In genomic region chr19:44754461-44755377, GRCm38 (mm10) we compare ENCODE assay signal across 8 mouse cellular contexts. TPM values are rescaled to one million over a fixed set of nuclear protein-coding genes. Genes with fewer than 3 reads are reported as not detected.
DNase-seq lines count a peak whose midpoint lies in the region; ATAC-seq and TF ChIP-seq lines count a peak whose summit lies in the region.

No protein-coding gene starts in this region.

- peak; percentile 38 to 71 for DNase-seq in heart, adult 18-20 months
- peak; percentile 50 for DNase-seq in heart, postnatal 0 days (ENCODE audit: low spot score)
- DNase-seq in kidney, postnatal 36 days: peak; percentile 88 to 90
- DNase-seq in neural tube, embryonic 11.5 days (ENCODE audit: low spot score): peak; percentile 80

- no peak overlapping the region for H3ac ChIP-seq in C2C12 (ENCODE audit: control insufficient read depth, insufficient read length, low read depth)

- H3K4me2 ChIP-seq in heart, embryonic 12.5 days: no peak overlapping the region
- H3K4me2 ChIP-seq in heart, postnatal 0 days (ENCODE audit: low read depth, low read length): no peak overlapping the region
- peak overlapping the region; percentile 71 for H3K4me2 ChIP-seq in neural tube, embryonic 11.5 days (ENCODE audit: low read depth)

- TF ChIP-seq CTCF in C2C12 (IDR thresholded peaks at IDR 0.05; ENCODE audit: control insufficient read depth, insufficient read depth, insufficient read length): peak; percentile 33
- peak; percentile 82 for TF ChIP-seq CTCF in heart, postnatal 0 days (IDR thresholded peaks at IDR 0.05; ENCODE audit: low read depth)

- H3K36me3 ChIP-seq in heart, embryonic 12.5 days: no peaks in the 10 kb centered on the region
- no peaks in the 10 kb centered on the region for H3K36me3 ChIP-seq in C2C12 (ENCODE audit: control insufficient read depth, insufficient read depth)
- H3K36me3 ChIP-seq in heart, postnatal 0 days (replicated peaks; ENCODE audit: control insufficient read depth, insufficient read depth, low read length): no peaks in the 10 kb centered on the region
- no peaks in the 10 kb centered on the region for H3K36me3 ChIP-seq in neural tube, embryonic 11.5 days (ENCODE audit: control insufficient read depth, insufficient read depth, low read length)

- no peak for TF ChIP-seq EP300 in heart, postnatal 0 days (IDR thresholded peaks at IDR 0.05; ENCODE audit: low read depth)

- no peak overlapping the region for H3K9ac ChIP-seq in heart, embryonic 12.5 days
- no peak overlapping the region for H3K9ac ChIP-seq in heart, postnatal 0 days (replicated peaks; ENCODE audit: low read depth, low read length)
- H3K9ac ChIP-seq in neural tube, embryonic 11.5 days (ENCODE audit: low read length): no peak overlapping the region; the same call in 1 of the 2 replicates

- no peaks in the 10 kb centered on the region for H3K79me2 ChIP-seq in C2C12 (ENCODE audit: control insufficient read depth, insufficient read depth)

- peaks cover 92% of the 10 kb centered on the region for H3K27me3 ChIP-seq in heart, embryonic 12.5 days (replicated peaks)
- H3K27me3 ChIP-seq in C2C12 (ENCODE audit: control insufficient read depth, insufficient read depth, insufficient read length): peaks cover 89% of the 10 kb centered on the region
- H3K27me3 ChIP-seq in heart, postnatal 0 days (ENCODE audit: control insufficient read depth, insufficient read depth, low read length): peaks cover 100% of the 10 kb centered on the region
- H3K27me3 ChIP-seq in neural tube, embryonic 11.5 days (ENCODE audit: control insufficient read depth, insufficient read depth, low read length): peaks cover 91% of the 10 kb centered on the region

- WGBS in heart, embryonic 12.5 days: 2% methylated on average over 16 of the region's 16 CpGs
- 3% methylated on average over 16 of the region's 16 CpGs for WGBS in heart, postnatal 0 days
- 2% methylated on average over 16 of the region's 16 CpGs for WGBS in neural tube, embryonic 11.5 days

- no peaks in the 10 kb centered on the region for H3K79me3 ChIP-seq in C2C12 (ENCODE audit: low read depth)

- H3K9me3 ChIP-seq in heart, embryonic 12.5 days (replicated peaks): no peaks in the 10 kb centered on the region
- H3K9me3 ChIP-seq in heart, postnatal 0 days (replicated peaks; ENCODE audit: control insufficient read depth, low read length): no peaks in the 10 kb centered on the region
- no peaks in the 10 kb centered on the region for H3K9me3 ChIP-seq in neural tube, embryonic 11.5 days (ENCODE audit: control insufficient read depth, low read length)

- no peak overlapping the region; the same call in 1 of the 2 replicates for H3K4me3 ChIP-seq in heart, embryonic 12.5 days
- H3K4me3 ChIP-seq in C2C12 (ENCODE audit: insufficient read depth, poor library complexity, severe bottlenecking): no peak overlapping the region
- 0 out of 2 replicates have a peak overlapping the region, but pooled peaks have one; percentile 3 for H3K4me3 ChIP-seq in brown adipose tissue, adult 24 weeks (ENCODE audit: insufficient read depth, low read depth, low read length)
- H3K4me3 ChIP-seq in heart, postnatal 0 days (ENCODE audit: low read depth, low read length): peak overlapping the region; percentile 47; the same call in 1 of the 2 replicates
- peak overlapping the region; percentile 47; the same call in 1 of the 2 replicates for H3K4me3 ChIP-seq in neural tube, embryonic 11.5 days (ENCODE audit: low read depth, low read length)

- H3K4me1 ChIP-seq in heart, embryonic 12.5 days (replicated peaks): peaks cover 43% of the 10 kb centered on the region
- H3K4me1 ChIP-seq in brown adipose tissue, adult 24 weeks (ENCODE audit: control insufficient read depth, insufficient read depth, insufficient read length, low read length): no peaks in the 10 kb centered on the region; the same call in 1 of the 2 replicates
- H3K4me1 ChIP-seq in heart, postnatal 0 days (ENCODE audit: control insufficient read depth, insufficient read depth): peaks cover 8% of the 10 kb centered on the region; the same call in 1 of the 2 replicates
- H3K4me1 ChIP-seq in neural tube, embryonic 11.5 days (ENCODE audit: control insufficient read depth, insufficient read depth, low read length): peaks cover 17% of the 10 kb centered on the region

- H3K27ac ChIP-seq in heart, embryonic 12.5 days (ENCODE audit: poor library complexity, severe bottlenecking): no peak overlapping the region
- no peak overlapping the region for H3K27ac ChIP-seq in brown adipose tissue, adult 24 weeks (replicated peaks; ENCODE audit: low read depth, low read length)
- no peak overlapping the region for H3K27ac ChIP-seq in heart, postnatal 0 days (ENCODE audit: low read depth)
- peak overlapping the region; percentile 60 for H3K27ac ChIP-seq in neural tube, embryonic 11.5 days (ENCODE audit: low read depth, low read length)

- ATAC-seq in heart, embryonic 12.5 days (ENCODE audit: insufficient number of reproducible peaks, low FRiP score): no peak
- no peak for ATAC-seq in heart, postnatal 0 days (ENCODE audit: insufficient read depth, low read depth)
- ATAC-seq in neural tube, embryonic 11.5 days (ENCODE audit: insufficient read depth, low FRiP score, low TSS enrichment): no peak
- no peak for ATAC-seq in activated CD4-positive, CD25-positive, alpha-beta regulatory T cell, adult 4 months

TF ChIP-seq in C2C12, 6 proteins besides CTCF, POLR2A, EP300 and RAD21:
- TF ChIP-seq CEBPB (IDR thresholded peaks at IDR 0.05; ENCODE audit: low read depth): no peak

RNA-seq across cellular contexts. Expression of gene Pax2, which starts 1.1 kb away (rescaled TPM):
- not detected for total RNA-seq in heart, adult 18-20 months (2021)
- polyA plus RNA-seq in heart, embryonic 12.5 days (2016; fragmentation: Nextera tagmentation; extraction: Ambion mirVana): not detected in 2 replicates
- not detected for polyA plus RNA-seq in C2C12 (2012; fragmentation: generic; extraction: Trizol)
- polyA plus RNA-seq in brown adipose tissue, adult 24 weeks (2012; ENCODE audit: insufficient read depth, insufficient read length, missing spikeins): not detected in 2 replicates
- not detected in 2 replicates for total RNA-seq in heart, postnatal 0 days (2014; rRNA removed; ENCODE audit: low replicate concordance)
- polyA plus RNA-seq in heart, postnatal 0 days (2015; fragmentation: Nextera tagmentation; extraction: Ambion mirVana): not detected in 2 replicates
- 7.4 and 8.0 TPM in 2 replicates for polyA plus RNA-seq in neural tube, embryonic 11.5 days (2014; fragmentation: Nextera tagmentation; extraction: Ambion mirVana)
- polyA plus RNA-seq in activated CD4-positive, CD25-positive, alpha-beta regulatory T cell, adult 4 months (2017; shearing (Covaris generic)): not detected

Comparison
In these comparisons a context has a peak if more than half of its experiments do, and no peak if none do; other contexts are left out.
1. H3K4me3 ChIP-seq: peak in brown adipose tissue, adult 24 weeks (single experiment), heart, postnatal 0 days (single experiment) and neural tube, embryonic 11.5 days (single experiment); none in heart, embryonic 12.5 days (single experiment) and C2C12 (single experiment).
2. Peak in every context shown above with its lines, with median percentiles within 50 percentile points of each other: DNase-seq.